Mouse (Mus musculus) embryonic facial prominence, embryonic 11.5 days (tissue): ENCODE measurements around the gene Gm16867. TPM values are rescaled to one million over a fixed set of nuclear protein-coding genes. Genes with fewer than 3 reads are reported as not detected.
"Not testable (repeated sequence)": the region's sequence is repeated elsewhere in the genome, so short reads cannot be mapped to it uniquely, and the experiment has no call there.

Experiments used
- ATAC-seq: fragments of 200-750 bp; cut with Nextera tagmentation; replicated peaks from 2 replicates; pipeline ENCODE4 v1.8.0; 2017; ENCODE audit warnings: low read depth; ENCODE audit not compliant: insufficient number of reproducible peaks, low FRiP score, low TSS enrichment
- DNase-seq: peaks from one replicate; pipeline ENCODE4 v3.0.0-alpha.2; 2015; ENCODE audit warnings: low spot score
- H3K27ac ChIP-seq: fragments of 300-500 bp; sonication (generic); replicated peaks from 2 replicates; pipeline ENCODE4 v1.5.1; 2014; ENCODE audit warnings: mild to moderate bottlenecking, low read depth, low read length, control low read depth
- H3K27me3 ChIP-seq: fragments of 300-500 bp; sonication (generic); 2 replicates; pipeline ENCODE4 v1.6.1; 2014; ENCODE audit warnings: mild to moderate bottlenecking, low read length, moderate library complexity, mixed read lengths; ENCODE audit not compliant: control insufficient read depth, insufficient read depth
- H3K36me3 ChIP-seq: fragments of 300-500 bp; sonication (generic); replicated peaks from 2 replicates; pipeline ENCODE4 v1.6.1; 2014; ENCODE audit warnings: low read depth, mild to moderate bottlenecking, low read length, moderate library complexity, mixed read lengths; ENCODE audit not compliant: control insufficient read depth, insufficient read depth
- H3K4me1 ChIP-seq: fragments of 300-500 bp; sonication (generic); 2 replicates; pipeline ENCODE4 v1.6.1; 2014; ENCODE audit warnings: low read length, mixed read lengths; ENCODE audit not compliant: control insufficient read depth, insufficient read depth
- H3K4me2 ChIP-seq: fragments of 300-500 bp; sonication (generic); 2 replicates; pipeline ENCODE4 v1.6.1; 2014; ENCODE audit warnings: low read depth, mild to moderate bottlenecking, control low read depth, low read length, moderate library complexity
- H3K4me3 ChIP-seq: fragments of 300-500 bp; sonication (generic); 2 replicates; pipeline ENCODE4 v1.5.1; 2014; ENCODE audit warnings: low read depth, low read length, control low read depth
- H3K9ac ChIP-seq: fragments of 300-500 bp; sonication (generic); replicated peaks from 2 replicates; pipeline ENCODE4 v1.6.1; 2014; ENCODE audit warnings: mild to moderate bottlenecking, control low read depth, low read length
- H3K9me3 ChIP-seq: fragments of 300-500 bp; sonication (generic); replicated peaks from 2 replicates; pipeline ENCODE4 v1.6.1; 2016; ENCODE audit warnings: mild to moderate bottlenecking, low read length, inconsistent platforms, mixed read lengths; ENCODE audit not compliant: control insufficient read depth
- WGBS: fragments of 180-500 bp; shearing (Covaris S2); extraction: QIAGEN DNeasy Blood & Tissue Kit; methylation state at CpG from one replicate; pipeline ENCODE4 v1.1.7; 2014; 5-methylcytosine and 5-hydroxymethylcytosine counted together
- polyA plus RNA-seq: library from polyadenylated mRNA; unstranded; fragments of >200 nt; fragmentation: Nextera tagmentation; extraction: Ambion mirVana; gene quantifications from 2 replicates; pipeline ENCODE4 v1.2.1, GENCODE M21; 2014

Gm16867 gene
- polyA plus RNA-seq, 1 experiment from 2014 or later, result not detected

GRCm38 (mm10) chr14:69417545-69417944 is 85.6 kb downstream of the Gm16867 start:
- not testable (repeated sequence) for H3K27ac ChIP-seq, ATAC-seq, H3K9me3 ChIP-seq, H3K4me3 ChIP-seq, H3K4me1 ChIP-seq, DNase-seq, H3K27me3 ChIP-seq, H3K9ac ChIP-seq, H3K4me2 ChIP-seq, H3K36me3 ChIP-seq
- WGBS, result no CpG with 5 or more reads among the region's 7 CpGs

Other genes starting within 250 kb of the Gm16867 start
- 0.06 TPM in 1 of 2 replicates, not detected in the other for gene Synb, start 209.1 kb downstream of the Gm16867 start, polyA plus RNA-seq
- not detected in 2 replicates for gene Gm27179, start 9.2 kb upstream of the Gm16867 start, polyA plus RNA-seq
- 8.6 and 10.8 TPM in 2 replicates for gene Entpd4b, start 52.1 kb upstream of the Gm16867 start, polyA plus RNA-seq